Mouse (Mus musculus): ENCODE results near the gene Actn1.

GRCm38 (mm10) chr12:80198487-80198886, 61.7 kb downstream of the Actn1 start:
- TF ChIP-seq CHD1 (IDR thresholded peaks at IDR 0.05; ENCODE audit: low read depth, low read length): no peak
- TF ChIP-seq TCF12 (IDR thresholded peaks at IDR 0.05; ENCODE audit: low read depth, low read length): no peak
- peak; percentile 69 to 91 for TF ChIP-seq CTCF (conservative IDR thresholded peaks at IDR 0.05 in 1 of 2, IDR thresholded peaks at IDR 0.05 in 1 of 2; ENCODE audit: low read depth in 2 of 2, low read length in 2 of 2)
- TF ChIP-seq USF1 (IDR thresholded peaks at IDR 0.05; ENCODE audit: low read depth, low read length): no peak
- no peak for TF ChIP-seq MAX (IDR thresholded peaks at IDR 0.05; ENCODE audit: low read length)
